Mouse (Mus musculus) myocyte (in vitro differentiated cells): ENCODE measurements around the gene Cmya5. TPM values are rescaled to one million over a fixed set of nuclear protein-coding genes. Genes with fewer than 3 reads are reported as not detected.

ENCODE experiments used
- H3K27me3 ChIP-seq: one replicate; pipeline ENCODE4 v1.6.1; 2011; ENCODE audit not compliant: control insufficient read depth, insufficient read depth, insufficient read length
- H3K36me3 ChIP-seq: one replicate; pipeline ENCODE4 v1.6.1; 2011; ENCODE audit not compliant: control insufficient read depth, insufficient read depth
- H3K4me2 ChIP-seq: one replicate; pipeline ENCODE4 v1.6.1; 2011; ENCODE audit warnings: low read depth, control low read depth
- H3K4me3 ChIP-seq: one replicate; pipeline ENCODE4 v1.5.1; 2011; ENCODE audit warnings: mild to moderate bottlenecking, control low read depth, moderate library complexity
- H3K79me2 ChIP-seq: one replicate; pipeline ENCODE4 v1.6.1; 2011; ENCODE audit not compliant: control insufficient read depth, insufficient read depth
- H3ac ChIP-seq: one replicate; pipeline ENCODE4 v1.6.1; 2011; ENCODE audit not compliant: control insufficient read depth, insufficient read length
- CEBPB ChIP-seq: IDR thresholded peaks from 2 replicates; pipeline ENCODE4 v1.6.1; 2011; ENCODE audit warnings: mild to moderate bottlenecking, moderate library complexity; ENCODE audit not compliant: poor library complexity, insufficient read depth, severe bottlenecking
- E2F4 ChIP-seq: IDR thresholded peaks from one replicate; pipeline ENCODE4 v1.6.1; 2011; ENCODE audit warnings: mild to moderate bottlenecking, control low read depth, moderate library complexity; ENCODE audit not compliant: insufficient read depth
- MAX ChIP-seq: IDR thresholded peaks from one replicate; pipeline ENCODE4 v1.6.1; 2011; ENCODE audit warnings: low read depth, mild to moderate bottlenecking, control low read depth
- MYOD1 ChIP-seq, 3 experiments: IDR thresholded peaks; one replicate each; pipeline ENCODE4 v1.6.1; 2011; ENCODE audit warnings: control low read depth in 2 of 3, low read depth in 2 of 3, mild to moderate bottlenecking in 2 of 3, moderate library complexity in 1 of 3; ENCODE audit not compliant: insufficient read length in 2 of 3, control insufficient read depth in 1 of 3
- MYOG ChIP-seq, 3 experiments: IDR thresholded peaks; one replicate each; pipeline ENCODE4 v1.6.1; 2011; ENCODE audit warnings: control low read depth in 2 of 3, low read depth in 2 of 3, mild to moderate bottlenecking in 2 of 3; ENCODE audit not compliant: insufficient read length in 2 of 3, control insufficient read depth in 1 of 3, insufficient read depth in 1 of 3
- POLR2A ChIP-seq: IDR thresholded peaks from one replicate; pipeline ENCODE4 v1.6.1; 2011; ENCODE audit warnings: low read depth, mild to moderate bottlenecking, control low read depth, moderate library complexity; ENCODE audit not compliant: insufficient read length
- POLR2AphosphoS2 ChIP-seq: IDR thresholded peaks from one replicate; pipeline ENCODE4 v1.6.1; 2011; ENCODE audit warnings: low read depth, control low read depth; ENCODE audit not compliant: insufficient read length
- REST ChIP-seq: IDR thresholded peaks from one replicate; pipeline ENCODE4 v1.6.1; 2011; ENCODE audit warnings: mild to moderate bottlenecking, control low read depth, moderate library complexity; ENCODE audit not compliant: insufficient read depth, insufficient read length
- SRF ChIP-seq: IDR thresholded peaks from one replicate; pipeline ENCODE4 v1.6.1; 2011; ENCODE audit warnings: low read depth; ENCODE audit not compliant: control insufficient read depth, insufficient read length
- TCF12 ChIP-seq: IDR thresholded peaks from one replicate; pipeline ENCODE4 v1.6.1; 2011; ENCODE audit warnings: mild to moderate bottlenecking, control low read depth; ENCODE audit not compliant: poor library complexity, insufficient read depth, severe bottlenecking
- TCF3 ChIP-seq: IDR thresholded peaks from one replicate; pipeline ENCODE4 v1.6.1; 2011; ENCODE audit warnings: low read depth, control low read depth; ENCODE audit not compliant: insufficient read length
- USF1 ChIP-seq: IDR thresholded peaks from one replicate; pipeline ENCODE4 v1.6.1; 2011; ENCODE audit warnings: low read depth, mild to moderate bottlenecking, control low read depth, moderate library complexity
- polyA plus RNA-seq: library from polyadenylated mRNA; unstranded; fragments of >200 nt; fragmentation: generic; extraction: Trizol; gene quantifications from one replicate; pipeline ENCODE4 v1.2.1, GENCODE M21; 2012; ENCODE audit warnings: missing spikeins

Cmya5 gene
- polyA plus RNA-seq, 1 experiment: 0.04 TPM

DNA sequence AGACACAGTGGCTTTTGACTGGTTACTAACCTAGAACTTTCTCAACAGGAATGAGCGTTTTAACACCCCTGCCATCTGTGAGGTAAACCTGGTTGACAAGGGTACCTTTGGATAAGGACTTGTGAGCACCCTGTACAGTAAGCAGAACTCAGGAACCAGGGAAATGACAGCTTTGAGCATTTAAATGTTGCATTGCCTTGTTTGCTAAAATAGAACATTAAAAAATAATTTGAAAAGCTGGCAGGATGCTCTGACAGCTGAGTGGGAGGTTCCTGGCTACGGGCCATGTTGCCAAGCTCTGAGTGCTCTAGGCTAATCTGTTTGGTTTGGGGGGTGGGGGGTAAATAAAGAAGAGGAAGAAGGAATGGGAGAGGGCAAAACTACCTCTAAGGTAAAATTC is 70.9 kb downstream of the Cmya5 start:
- no peaks in the 10 kb centered on the region for H3K79me2 ChIP-seq
- no peak for TF ChIP-seq POLR2A
- no peaks in the 10 kb centered on the region for H3K27me3 ChIP-seq
- H3K4me3 ChIP-seq: no peak overlapping the region
- no peaks in the 10 kb centered on the region for H3K36me3 ChIP-seq
- H3ac ChIP-seq: no peak overlapping the region
- no peak overlapping the region for H3K4me2 ChIP-seq

GRCm38 (mm10) chr13:93072871-93073411 is 71.6 kb downstream of the Cmya5 start:
- no peak for TF ChIP-seq TCF12
- no peak for TF ChIP-seq REST
- TF ChIP-seq E2F4: no peak
- TF ChIP-seq MAX: no peak
- TF ChIP-seq POLR2A: no peak
- TF ChIP-seq SRF: no peak
- TF ChIP-seq MYOD1 (IDR thresholded peaks at IDR 0.05; ENCODE audit: control insufficient read depth in 1 of 3, insufficient read length in 2 of 3, low read depth in 2 of 3): no peak
- TF ChIP-seq MYOG (IDR thresholded peaks at IDR 0.05; ENCODE audit: control insufficient read depth in 1 of 3, insufficient read depth in 1 of 3, insufficient read length in 2 of 3, low read depth in 2 of 3): no peak
- TF ChIP-seq POLR2AphosphoS2: no peak
- TF ChIP-seq TCF3: no peak
- TF ChIP-seq USF1: no peak
- H3K4me3 ChIP-seq: no peak overlapping the region

GRCm38 (mm10) chr13:93070406-93070805 is 74.1 kb downstream of the Cmya5 start:
- no peak overlapping the region for H3ac ChIP-seq
- H3K27me3 ChIP-seq: no peaks in the 10 kb centered on the region
- H3K36me3 ChIP-seq: no peaks in the 10 kb centered on the region
- H3K4me3 ChIP-seq: no peak overlapping the region
- H3K79me2 ChIP-seq: no peaks in the 10 kb centered on the region
- TF ChIP-seq MAX (no peak), POLR2A (no peak), TCF12 (no peak), MYOD1 (IDR thresholded peaks at IDR 0.05; ENCODE audit: control insufficient read depth in 1 of 3, insufficient read length in 2 of 3, low read depth in 2 of 3) (no peak), TCF3 (no peak), SRF (no peak), MYOG (IDR thresholded peaks at IDR 0.05; ENCODE audit: control insufficient read depth in 1 of 3, insufficient read depth in 1 of 3, insufficient read length in 2 of 3, low read depth in 2 of 3) (no peak), USF1 (no peak), E2F4 (no peak), POLR2AphosphoS2 (no peak)
- H3K4me2 ChIP-seq: no peak overlapping the region

More at GRCm38 (mm10) chr13:93072871-93073411, 71.6 kb downstream of the Cmya5 start:
- H3K27me3 ChIP-seq: no peaks in the 10 kb centered on the region
- H3ac ChIP-seq: no peak overlapping the region
- H3K36me3 ChIP-seq: no peaks in the 10 kb centered on the region
- H3K4me2 ChIP-seq: no peak overlapping the region
- H3K79me2 ChIP-seq: no peaks in the 10 kb centered on the region

DNA sequence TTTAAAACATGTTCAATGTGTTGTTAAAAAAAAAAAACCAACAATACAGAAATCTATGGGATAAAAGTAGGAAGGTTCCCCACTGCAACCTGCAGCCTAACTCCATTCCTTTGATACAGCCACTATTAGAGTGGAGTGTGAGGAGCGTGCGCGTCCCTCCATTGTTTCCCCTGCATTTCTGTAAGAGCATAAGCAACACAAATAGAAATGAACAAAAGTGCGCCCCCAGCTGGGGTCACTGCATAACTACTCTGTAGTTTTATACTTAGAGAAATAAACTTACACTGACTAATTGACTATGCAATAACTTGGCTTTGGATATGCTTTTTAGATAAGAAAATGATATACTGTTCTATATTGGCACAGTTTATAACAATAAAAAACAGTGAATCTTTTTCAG is 75.0 kb downstream of the Cmya5 start:
- no peak overlapping the region for H3K4me3 ChIP-seq
- TF ChIP-seq SRF (no peak), TCF12 (no peak), POLR2AphosphoS2 (no peak), E2F4 (no peak), MYOD1 (IDR thresholded peaks at IDR 0.05; ENCODE audit: control insufficient read depth in 1 of 3, insufficient read length in 2 of 3, low read depth in 2 of 3) (no peak), TCF3 (no peak), USF1 (no peak), POLR2A (no peak), MAX (no peak), MYOG (IDR thresholded peaks at IDR 0.05; ENCODE audit: control insufficient read depth in 1 of 3, insufficient read depth in 1 of 3, insufficient read length in 2 of 3, low read depth in 2 of 3) (no peak), REST (no peak), CEBPB (no peak)
- no peaks in the 10 kb centered on the region for H3K79me2 ChIP-seq
- H3K36me3 ChIP-seq: no peaks in the 10 kb centered on the region
- H3ac ChIP-seq: no peak overlapping the region
- H3K27me3 ChIP-seq: no peaks in the 10 kb centered on the region
- no peak overlapping the region for H3K4me2 ChIP-seq

- H3K79me2 ChIP-seq: no peaks in the 10 kb centered on the region
- no peak overlapping the region for H3ac ChIP-seq
- no peak overlapping the region for H3K4me2 ChIP-seq
- no peak for TF ChIP-seq REST
- no peak for TF ChIP-seq TCF12
- TF ChIP-seq POLR2AphosphoS2: no peak
- no peak for TF ChIP-seq E2F4
- no peak for TF ChIP-seq USF1
- no peaks in the 10 kb centered on the region for H3K27me3 ChIP-seq
- H3K36me3 ChIP-seq: no peaks in the 10 kb centered on the region
- H3K4me3 ChIP-seq: no peak overlapping the region
Measured at GRCm38 (mm10) chr13:93068353-93068752, 76.2 kb downstream of the Cmya5 start.
